Mouse (Mus musculus) urinary bladder, postnatal 14 days (tissue): Measurements from ENCODE around the gene Galntl5.
"Not testable (repeated sequence)": the region's sequence is repeated elsewhere in the genome, so short reads cannot be mapped to it uniquely, and the experiment has no call there.

Source experiments
- DNase-seq: peaks from one replicate; pipeline ENCODE4 v3.0.0; 2021; ENCODE audit warnings: low spot score

Galntl5 gene

GRCm38 (mm10) chr5:25190521-25190920 lies 9.3 kb downstream of the Galntl5 start:
- no peak for DNase-seq

GRCm38 (mm10) chr5:25211872-25212271 lies 30.6 kb downstream of the Galntl5 start:
- DNase-seq, result no peak

- DNase-seq, result not testable (repeated sequence)
Measured at GRCm38 (mm10) chr5:25213216-25213615, 32.0 kb downstream of the Galntl5 start.

GRCm38 (mm10) chr5:25215006-25215405 lies 33.7 kb downstream of the Galntl5 start:
- no peak for DNase-seq

DNA sequence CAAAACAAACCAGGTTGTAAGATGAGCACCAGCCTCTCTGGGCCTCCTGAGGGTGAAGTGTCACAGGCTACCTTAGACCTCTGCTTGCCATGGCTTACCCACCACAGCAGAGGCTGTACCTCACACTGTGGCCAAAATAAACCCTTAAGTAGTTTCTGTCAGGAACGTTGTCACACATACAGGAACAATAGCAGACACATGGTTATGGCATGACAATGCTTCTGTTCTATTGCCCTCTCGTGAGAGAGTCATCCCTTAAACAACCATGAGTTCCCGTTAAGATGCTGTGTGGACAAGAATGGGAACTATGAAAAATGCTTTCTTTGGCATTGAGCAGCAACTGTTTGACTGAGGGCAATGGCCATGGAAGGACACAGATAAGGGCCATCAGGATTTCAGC lies 40.3 kb downstream of the Galntl5 start, which contains the start of gene Galnt11:
Galnt11 (plus strand) TSS at position 301 of the 400 bp plus-strand sequence.
- DNase-seq, result no peak

DNA sequence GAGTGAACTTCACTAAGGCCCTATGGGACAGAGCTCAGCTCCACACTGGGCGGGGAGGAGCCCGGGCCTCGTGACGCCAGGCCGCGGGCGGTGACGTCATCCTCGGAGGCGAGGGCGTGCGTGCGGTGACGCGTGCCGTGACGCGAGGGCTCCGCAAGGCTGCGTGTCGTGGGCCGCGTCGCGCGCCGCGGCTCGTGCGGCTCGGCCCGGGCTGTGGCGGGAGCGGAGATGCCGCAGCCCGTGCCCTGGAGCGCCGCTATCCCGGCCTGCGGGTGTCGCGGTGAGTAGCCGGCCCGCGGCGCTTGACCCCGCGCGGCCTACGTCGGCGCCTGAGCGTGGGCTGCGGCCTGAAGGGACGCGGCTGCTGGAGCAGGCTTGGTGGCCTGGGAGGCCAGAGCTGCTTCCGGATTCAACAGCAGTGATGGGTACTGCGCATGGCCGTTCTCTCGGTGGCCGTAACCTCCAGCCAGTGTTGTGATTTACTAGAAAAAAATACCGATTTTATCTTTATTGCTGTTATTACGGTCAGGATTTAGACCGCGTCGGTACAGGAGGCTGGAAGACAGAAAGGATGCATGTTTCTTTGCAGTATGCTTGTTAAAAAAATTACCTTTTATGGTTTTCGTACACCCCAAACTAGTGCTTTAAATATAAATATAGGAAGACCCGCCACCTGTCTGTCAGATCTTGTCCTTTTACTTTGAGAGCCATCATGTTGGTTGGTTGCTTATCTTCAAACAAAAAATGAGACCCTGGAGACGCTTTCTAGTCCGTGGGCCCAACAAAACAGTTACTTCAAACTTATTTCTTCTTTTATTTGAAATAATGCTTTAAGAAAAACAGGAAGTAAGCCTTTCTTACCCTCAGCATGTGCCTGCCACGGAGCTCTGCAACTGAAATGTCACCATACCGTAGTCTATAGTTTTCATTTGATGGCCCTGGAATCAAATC lies 41.8 kb downstream of the Galntl5 start, which contains the start of gene E130116L18Rik:
E130116L18Rik (minus strand) TSS at position 402 of the 951 bp plus-strand sequence.
- DNase-seq, result peak; percentile 85

- DNase-seq, result not testable (repeated sequence)
Measured at GRCm38 (mm10) chr5:25224377-25224776, 43.1 kb downstream of the Galntl5 start.

DNA sequence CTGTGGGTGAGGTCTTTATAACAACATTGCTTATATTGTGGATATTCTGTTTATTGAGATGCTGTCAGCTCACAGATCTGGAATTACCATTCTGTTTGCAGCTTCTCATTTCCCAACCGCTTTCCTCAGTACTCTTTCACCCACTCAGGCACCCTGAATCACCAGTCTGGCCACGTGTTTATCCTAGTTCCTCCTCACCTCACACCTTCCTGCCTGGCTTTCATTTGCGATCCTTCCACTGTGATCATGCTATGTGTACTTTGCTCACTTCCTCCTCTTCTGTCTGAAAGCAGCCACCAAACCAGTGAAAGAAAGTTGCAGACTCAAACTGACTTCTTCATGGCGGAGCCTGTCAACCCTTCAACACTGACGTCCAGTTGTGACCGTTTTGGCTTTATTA lies 61.8 kb downstream of the Galntl5 start:
- DNase-seq, result peak; percentile 14

GRCm38 (mm10) chr5:25245806-25246472 lies 64.7 kb downstream of the Galntl5 start:
- DNase-seq, result no peak

- DNase-seq, result no peak
Measured at GRCm38 (mm10) chr5:25246473-25246865, 65.2 kb downstream of the Galntl5 start.

DNA sequence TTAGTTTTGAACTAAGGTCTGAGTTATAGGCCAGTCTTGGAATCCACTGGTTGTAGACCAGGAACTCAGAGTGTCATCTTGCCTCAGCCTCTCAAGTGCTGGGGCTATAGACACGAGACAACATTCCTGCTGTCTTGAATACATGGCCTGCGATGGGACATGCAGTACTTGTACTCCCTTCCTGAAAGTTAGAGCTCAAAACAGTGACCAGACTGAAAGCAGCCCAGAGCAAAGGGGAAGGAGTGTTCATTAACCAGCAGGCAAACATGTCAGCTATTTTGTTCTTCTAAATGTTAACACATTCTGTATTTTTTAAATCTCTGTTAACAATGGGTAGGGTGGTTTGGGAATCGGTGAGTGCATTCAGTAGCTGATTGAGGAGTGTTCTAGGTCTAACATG lies 65.8 kb downstream of the Galntl5 start:
- DNase-seq, result no peak

GRCm38 (mm10) chr5:25252423-25252822 lies 71.2 kb downstream of the Galntl5 start:
- no peak for DNase-seq

- DNase-seq, result no peak
Measured at GRCm38 (mm10) chr5:25252825-25253544, 71.7 kb downstream of the Galntl5 start.

GRCm38 (mm10) chr5:25254491-25254890 lies 73.2 kb downstream of the Galntl5 start:
- no peak for DNase-seq

- no peak for DNase-seq
Measured at GRCm38 (mm10) chr5:25256686-25257085, 75.4 kb downstream of the Galntl5 start.

DNA sequence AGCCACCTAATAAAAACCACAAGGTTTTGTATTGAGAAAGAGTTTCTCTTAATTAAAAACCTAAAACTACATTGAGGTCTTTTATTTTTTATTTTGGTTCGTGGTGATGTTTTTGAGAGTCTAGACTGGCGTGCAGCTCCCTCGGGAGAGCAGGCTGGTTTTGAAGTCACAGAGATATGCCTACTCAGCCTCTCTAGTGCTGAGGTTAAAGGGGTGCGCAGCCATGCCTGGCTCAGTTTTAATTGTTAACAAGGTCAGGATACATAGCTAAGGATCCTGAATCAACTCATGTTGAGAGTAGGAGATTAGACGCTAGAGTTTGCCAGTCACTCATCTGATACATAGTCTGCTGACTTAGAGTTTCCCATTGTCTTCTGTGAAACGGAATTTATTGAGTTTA lies 80.2 kb downstream of the Galntl5 start:
- no peak for DNase-seq

GRCm38 (mm10) chr5:25262266-25262665 lies 81.0 kb downstream of the Galntl5 start:
- no peak for DNase-seq

- no peak for DNase-seq
Measured at GRCm38 (mm10) chr5:25268258-25268888, 87.1 kb downstream of the Galntl5 start.
